Mouse (Mus musculus): ENCODE data around the gene Fbln5. TPM values are rescaled to one million over a fixed set of nuclear protein-coding genes. Genes with fewer than 3 reads are reported as not detected.

Gene Fbln5
- 27.1 and 30.7 TPM in 2 replicates for polyA plus RNA-seq (2015; fragmentation: Nextera tagmentation; extraction: Ambion mirVana)

GRCm38 (mm10) chr12:101818608-101819370 is at the start of gene Fbln5:
Fbln5 (minus strand) TSS chr12:101819055.

DNA sequence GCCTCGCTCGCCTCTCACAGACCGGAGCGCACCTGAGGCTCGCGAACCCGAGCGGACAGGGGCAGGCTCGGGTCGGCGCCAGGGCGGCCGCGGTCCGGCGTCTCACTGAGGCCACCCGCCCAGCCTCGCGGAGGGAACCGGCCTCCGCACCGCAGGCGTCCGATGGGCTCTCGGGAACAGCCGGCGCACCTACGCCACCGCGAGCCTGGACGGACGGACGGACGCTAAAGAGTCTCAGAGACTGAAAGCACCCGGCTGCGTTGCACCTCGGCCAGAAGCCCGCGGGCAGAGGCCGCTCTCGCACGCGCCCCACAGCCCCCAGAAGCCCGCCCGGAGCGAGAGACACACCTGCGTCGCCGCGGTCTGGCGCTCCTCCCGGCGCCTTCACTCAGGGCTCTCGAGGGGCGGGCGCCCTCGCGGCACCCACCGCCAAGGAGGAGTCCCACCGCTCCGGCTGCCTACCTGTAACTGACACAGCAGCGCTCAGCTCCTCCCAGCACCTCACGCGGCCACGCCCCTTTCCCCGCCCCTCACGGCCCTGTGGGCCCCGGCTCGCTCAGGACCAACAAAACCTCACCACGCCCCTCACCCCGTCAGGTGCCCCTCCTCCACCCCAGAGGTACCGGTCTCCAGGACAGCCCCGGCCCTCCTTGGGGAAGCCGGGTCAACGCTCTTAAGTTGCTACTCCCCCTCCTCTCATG is 100.7 kb downstream of the Fbln5 start, which contains the start of gene Tc2n:
Gene Tc2n (minus strand): TSS at position 470 of the 701 bp plus-strand sequence.

Other genes starting within 250 kb of the Fbln5 start
- gene Tc2n, start 100.5 kb downstream of the Fbln5 start, polyA plus RNA-seq (2015; fragmentation: Nextera tagmentation; extraction: Ambion mirVana), result 0.25 and 0.41 TPM in 2 replicates
- 32.7 and 36.0 TPM in 2 replicates for gene Trip11, start 94.2 kb upstream of the Fbln5 start, polyA plus RNA-seq (2015; fragmentation: Nextera tagmentation; extraction: Ambion mirVana)
- gene Atxn3, start 139.2 kb upstream of the Fbln5 start, polyA plus RNA-seq (2015; fragmentation: Nextera tagmentation; extraction: Ambion mirVana), result 8.7 and 9.3 TPM in 2 replicates
- gene Cpsf2, start 156.9 kb upstream of the Fbln5 start, polyA plus RNA-seq (2015; fragmentation: Nextera tagmentation; extraction: Ambion mirVana), result 26.2 and 27.0 TPM in 2 replicates